Mouse (Mus musculus): ENCODE results near the gene Zmynd10.

Zmynd10 gene

DNA sequence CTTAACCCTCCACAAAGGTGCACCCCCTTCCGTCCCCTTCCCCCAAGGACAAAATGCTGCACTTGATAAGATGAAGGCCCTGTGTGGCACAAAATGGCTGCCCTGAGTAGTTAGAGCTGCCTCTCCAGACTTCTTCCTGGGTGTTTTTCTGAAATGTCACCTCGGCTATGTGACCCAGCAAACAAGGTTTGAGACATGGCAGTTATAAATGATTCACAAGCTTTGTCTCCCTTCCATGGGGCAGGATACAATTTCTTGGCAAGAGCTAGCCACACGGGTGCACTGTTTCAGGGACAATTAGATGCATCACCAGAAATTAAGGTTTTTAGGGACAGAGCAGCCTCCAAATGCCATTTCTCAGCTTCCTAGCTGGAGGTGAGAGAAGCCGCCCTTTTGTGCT is 6.7 kb upstream of the Zmynd10 start:
- DNase-seq (ENCODE audit: low read depth, low spot score), result no peak

DNA sequence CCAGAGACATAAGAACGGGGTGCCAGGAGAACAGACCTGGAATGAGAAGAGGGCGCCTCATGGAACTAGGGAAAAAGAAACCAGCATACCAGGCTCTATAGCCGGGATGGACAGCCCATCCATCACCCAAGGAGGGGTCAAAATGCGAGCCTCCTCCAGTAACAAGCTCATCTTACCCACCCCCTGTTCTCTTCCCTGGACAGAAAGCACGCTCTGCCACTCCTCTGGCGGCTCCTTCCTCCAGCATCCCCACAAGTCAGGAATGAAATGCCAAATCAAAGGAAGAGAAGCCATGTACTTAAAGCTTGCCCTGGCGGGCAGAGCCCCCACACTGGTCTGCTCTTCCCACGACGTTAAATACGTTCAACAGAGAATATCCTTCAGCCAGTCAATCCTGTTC is 6.1 kb upstream of the Zmynd10 start:
- DNase-seq (ENCODE audit: low read depth, low spot score), result no peak

DNA sequence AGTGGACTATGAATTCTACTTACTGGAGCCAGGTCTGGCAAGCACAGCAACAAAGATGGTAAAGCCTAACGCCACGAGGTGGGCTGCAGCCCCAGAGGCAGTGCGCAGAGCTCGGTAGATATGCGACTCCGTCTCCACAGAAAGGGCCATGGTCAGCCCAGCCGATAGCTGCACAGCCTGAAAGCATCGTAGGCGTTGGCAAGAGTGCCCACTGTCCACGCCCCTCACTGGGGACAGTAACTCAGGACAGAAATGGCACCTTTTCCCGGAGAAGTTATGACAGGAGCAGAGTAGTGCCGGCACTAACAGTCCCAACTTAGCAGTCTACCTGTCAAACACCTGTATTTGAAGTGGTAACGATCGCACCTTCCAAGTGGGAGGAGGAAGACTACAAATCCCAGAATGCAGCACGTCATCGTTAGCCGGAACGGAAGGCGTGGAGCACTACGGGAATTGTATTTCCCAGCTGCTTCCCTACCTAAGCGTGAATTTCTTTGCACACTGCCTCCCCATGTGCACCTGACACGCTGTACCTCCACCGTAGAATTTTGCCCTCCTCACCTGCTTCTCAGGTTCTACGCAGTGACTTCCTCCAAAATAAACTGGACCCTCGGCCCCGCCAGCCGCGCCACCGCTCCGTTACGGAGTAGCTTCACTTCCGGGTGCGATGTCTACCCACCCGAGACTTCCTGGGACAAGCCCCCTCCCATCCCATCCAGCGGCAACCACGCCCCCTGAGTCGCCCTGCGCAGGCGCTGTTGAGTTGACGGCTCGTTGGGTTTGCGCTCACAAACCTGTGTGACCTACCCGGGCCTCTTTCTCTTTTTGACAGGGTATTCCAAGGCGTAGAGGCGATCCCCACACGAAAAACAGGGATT is 5.4 kb upstream of the Zmynd10 start, which contains the start of the genes Cyb561d2 and Nprl2:
Cyb561d2 (minus strand) TSS at position 720 of the 878 bp plus-strand sequence.
Nprl2 (plus strand) TSS at position 753 of the 878 bp plus-strand sequence.
- peak; percentile 98 for DNase-seq (ENCODE audit: low read depth, low spot score)

DNA sequence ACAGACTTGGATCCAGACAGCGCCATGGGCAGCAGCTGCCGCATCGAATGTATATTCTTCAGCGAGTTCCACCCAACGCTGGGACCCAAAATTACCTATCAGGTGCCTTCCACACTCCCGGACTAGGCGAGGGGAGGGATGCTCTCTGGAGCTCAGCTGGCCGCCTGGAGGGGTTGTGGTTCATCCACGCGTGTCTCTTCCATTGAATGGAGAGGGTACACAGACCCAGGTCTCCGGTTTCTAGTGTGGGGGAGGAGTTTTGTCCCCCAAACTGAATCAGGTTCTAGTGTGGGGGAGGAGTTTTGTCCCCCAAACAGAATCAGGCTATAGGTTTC is 4.8 kb upstream of the Zmynd10 start:
- DNase-seq (ENCODE audit: low read depth, low spot score), result no peak

DNA sequence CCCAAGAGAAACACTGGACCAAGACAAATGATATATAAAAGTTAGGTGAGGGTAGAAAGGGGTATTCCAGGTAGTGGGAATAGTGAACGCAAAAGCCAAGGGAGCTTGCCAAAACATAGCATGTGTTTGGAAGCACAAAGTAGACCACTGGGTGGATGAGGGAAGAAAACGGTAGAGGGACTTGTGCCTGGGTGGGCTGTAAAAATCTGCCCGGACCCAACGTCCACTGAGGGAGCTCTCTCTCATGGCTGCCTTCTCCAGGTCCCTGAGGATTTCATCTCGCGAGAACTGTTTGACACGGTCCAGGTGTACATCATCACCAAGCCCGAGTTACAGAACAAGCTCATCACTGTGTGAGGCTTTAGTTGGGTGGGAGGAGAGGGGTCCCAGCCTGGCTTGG is 4.4 kb upstream of the Zmynd10 start:
- peak; percentile 54 for DNase-seq (ENCODE audit: low read depth, low spot score)

DNA sequence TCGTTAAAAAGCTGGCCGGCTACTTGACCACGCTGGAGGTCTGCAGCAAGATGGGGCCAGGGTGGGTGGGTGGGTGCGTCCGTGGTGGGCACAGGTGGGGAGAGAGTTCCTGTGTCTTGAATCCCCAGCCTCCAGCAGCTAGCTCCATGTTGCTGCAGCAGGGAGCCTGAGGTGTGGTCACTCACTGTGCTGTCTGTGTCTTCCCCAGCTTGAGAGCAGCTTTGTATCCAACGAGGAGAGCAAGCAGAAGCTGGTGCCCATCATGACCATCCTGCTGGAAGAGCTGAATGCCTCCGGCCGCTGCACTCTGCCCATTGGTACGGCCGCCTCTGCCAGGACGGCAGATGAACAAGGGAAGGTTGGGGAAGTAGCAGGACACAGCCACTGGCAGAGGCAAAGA is 3.8 kb upstream of the Zmynd10 start:
- no peak for DNase-seq (ENCODE audit: low read depth, low spot score)

DNA sequence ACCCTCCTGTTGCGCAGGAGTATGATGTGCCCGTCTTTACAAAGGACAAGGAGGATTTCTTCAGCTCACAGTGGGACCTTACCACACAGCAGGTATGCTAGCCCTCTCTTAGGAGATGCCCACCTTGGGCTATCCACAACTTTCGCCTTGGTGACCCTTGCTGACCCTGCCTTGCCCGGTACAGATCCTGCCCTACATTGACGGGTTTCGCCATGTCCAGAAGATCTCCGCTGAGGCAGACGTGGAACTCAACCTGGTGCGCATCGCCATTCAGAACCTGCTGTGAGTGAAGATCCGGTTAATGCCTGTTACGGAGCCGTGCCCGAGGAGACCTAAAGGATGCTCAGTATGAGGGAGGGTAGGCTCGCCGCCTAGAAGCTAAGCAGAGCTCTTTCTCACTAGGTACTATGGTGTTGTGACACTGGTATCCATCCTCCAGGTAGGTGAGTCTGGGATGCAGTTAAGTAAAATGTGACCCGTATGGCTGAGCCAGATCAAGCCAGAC is 2.9 kb upstream of the Zmynd10 start:
- no peak for DNase-seq (ENCODE audit: low read depth, low spot score)

DNA sequence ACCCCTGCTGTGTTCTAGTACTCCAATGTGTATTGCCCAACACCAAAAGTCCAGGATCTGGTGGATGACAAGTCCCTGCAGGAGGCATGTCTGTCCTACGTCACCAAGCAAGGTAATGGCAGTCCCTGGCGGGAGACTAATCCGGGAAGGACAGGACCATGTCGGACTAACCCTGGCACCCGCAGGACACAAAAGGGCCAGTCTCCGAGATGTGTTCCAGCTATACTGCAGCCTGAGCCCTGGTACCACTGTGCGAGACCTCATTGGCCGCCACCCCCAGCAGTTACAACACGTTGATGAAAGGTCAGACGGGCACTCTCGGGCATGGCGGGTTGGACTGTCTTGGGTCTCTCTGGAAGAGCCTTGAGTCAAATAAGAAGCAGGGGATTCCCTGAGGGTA is 2.4 kb upstream of the Zmynd10 start:
- no peak for DNase-seq (ENCODE audit: low read depth, low spot score)

DNA sequence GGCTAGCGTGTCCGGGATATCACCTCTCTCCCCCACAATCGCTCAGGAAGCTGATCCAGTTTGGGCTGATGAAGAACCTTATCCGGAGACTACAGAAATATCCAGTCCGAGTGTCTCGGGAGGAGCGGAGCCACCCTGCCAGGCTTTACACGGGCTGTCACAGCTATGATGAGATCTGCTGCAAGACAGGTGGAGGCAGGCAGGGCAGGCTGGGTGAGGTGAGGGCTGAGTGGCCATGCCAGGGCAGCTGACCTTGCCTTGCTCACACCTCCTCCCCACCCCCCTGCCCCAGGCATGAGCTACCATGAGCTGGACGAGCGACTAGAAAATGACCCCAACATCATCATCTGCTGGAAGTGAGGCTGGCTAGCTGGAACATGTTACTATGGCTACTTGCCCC is 1.9 kb upstream of the Zmynd10 start:
- no peak for DNase-seq (ENCODE audit: low read depth, low spot score)

DNA sequence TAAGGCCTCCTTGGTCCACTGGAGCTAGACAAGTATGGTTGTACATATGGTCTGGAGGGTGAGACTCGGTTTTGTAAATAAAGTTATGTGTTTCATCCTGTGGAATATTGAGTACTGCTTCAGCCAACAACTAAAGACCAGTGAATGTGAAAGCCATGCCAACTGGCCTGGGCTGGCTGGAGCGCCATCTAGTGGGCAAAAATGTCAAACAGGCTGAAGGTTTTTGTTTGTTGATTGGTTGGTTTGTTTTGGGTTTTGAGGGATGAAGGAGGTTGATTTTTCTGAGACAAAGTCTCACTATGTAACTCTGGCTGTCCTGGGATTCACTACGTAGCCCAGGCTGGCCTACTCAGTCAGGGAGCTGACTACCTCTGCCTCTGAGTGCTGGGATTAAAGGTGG is 1.5 kb upstream of the Zmynd10 start:
- peak; percentile 83 for DNase-seq (ENCODE audit: low read depth, low spot score)

DNA sequence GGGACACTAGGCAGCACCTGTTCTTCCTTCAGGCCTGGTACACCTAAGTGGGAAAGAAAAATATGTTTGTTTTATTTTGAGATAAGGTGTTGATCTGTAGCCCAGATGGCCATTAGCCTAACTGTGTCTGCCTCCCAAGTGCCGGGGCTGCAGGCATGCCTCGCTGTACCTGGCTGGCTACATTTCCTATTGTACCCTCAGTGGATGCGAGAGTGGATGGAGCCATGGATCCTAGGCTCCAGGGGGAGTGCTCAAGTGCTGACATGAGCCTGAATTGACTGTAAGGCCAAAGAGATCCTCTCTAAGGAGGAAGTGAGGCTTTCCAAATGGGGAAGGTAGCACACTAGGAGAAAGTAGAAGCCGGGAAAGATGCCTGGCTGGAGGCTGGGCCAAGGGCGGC is 859 bp downstream of the Zmynd10 start:
- no peak for DNase-seq (ENCODE audit: low read depth, low spot score)

DNA sequence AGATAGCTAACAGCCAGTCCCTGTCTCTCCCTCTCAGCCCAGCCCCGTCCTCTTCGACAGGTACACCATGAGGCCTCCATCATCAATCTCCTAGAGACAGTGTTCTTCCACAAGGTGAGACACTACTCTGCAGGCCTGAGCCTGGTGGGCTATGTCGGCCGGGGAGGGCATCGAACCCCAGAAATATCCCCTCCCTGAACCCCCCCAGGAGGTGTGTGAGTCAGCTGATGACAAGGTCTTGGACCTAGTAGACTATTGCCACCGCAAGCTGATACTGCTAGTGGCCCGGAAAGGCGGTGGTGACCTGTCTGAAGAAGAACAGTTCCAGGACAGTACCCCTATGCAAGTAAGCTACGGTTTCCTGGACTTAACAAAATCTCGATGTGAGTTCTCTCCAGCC is 1.7 kb downstream of the Zmynd10 start:
- no peak for DNase-seq (ENCODE audit: low read depth, low spot score)

DNA sequence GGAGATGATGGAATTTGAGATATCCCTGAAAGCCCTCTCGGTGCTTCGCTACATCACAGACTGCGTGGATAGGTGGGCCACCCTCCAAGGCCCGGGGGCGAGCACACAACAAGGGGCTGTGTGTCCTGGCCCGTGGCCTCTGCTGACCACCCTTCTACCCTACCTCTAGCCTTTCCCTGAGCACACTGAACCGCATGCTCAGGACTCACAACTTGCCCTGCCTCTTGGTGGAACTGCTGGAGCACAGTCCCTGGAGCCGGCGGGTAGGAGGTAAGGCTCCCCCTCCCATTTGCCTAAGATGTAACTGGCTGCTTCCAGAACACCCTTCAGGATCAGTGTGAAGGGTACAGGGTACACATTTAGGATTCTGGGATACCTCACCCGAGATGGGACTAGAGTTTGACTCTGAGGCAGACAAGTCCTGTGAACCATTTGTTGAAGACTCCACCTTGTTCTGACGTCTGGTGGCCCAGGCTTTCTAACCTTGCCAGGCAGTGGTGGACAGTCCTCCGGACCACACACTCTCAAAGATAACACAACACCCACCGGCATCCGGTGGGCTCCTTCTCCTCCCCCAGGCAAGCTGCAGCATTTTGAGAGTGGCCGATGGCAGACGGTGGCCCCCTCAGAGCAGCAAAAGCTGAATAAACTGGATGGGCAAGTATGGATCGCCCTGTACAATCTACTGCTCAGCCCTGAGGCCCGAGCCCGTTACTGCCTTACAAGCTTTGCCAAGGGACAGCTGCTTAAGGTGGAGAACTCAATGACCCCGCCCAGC is 2.4 kb downstream of the Zmynd10 start:
- DNase-seq (ENCODE audit: low read depth, low spot score), result no peak

DNA sequence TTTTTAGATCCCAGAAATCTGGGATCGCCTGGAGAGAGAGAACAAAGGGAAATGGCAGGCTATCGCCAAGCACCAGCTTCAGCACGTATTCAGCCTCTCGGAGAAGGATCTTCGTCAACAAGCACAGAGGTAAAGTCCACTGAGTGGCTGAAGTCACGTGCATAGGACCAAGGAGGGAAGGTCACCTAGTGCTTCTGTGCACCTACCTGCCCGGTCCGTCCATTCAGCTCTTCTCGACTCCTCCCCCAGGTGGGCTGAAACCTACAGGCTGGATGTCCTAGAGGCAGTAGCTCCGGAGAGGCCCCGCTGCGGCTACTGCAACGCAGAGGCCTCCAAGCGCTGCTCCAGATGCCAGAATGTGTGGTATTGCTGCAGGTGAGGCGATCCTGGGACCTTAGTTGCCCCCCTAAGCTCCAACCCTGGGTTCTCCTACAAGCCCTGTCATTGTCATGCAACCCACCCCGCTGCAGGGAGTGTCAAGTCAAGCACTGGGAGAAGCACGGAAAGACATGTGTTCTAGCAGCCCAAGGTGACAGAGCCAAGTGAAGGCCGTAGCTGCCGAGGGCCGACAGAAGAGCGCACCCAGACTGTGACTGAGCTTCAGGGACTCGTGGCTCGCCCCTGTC is 3.5 kb downstream of the Zmynd10 start:
- DNase-seq (ENCODE audit: low read depth, low spot score), result peak; percentile 60

DNA sequence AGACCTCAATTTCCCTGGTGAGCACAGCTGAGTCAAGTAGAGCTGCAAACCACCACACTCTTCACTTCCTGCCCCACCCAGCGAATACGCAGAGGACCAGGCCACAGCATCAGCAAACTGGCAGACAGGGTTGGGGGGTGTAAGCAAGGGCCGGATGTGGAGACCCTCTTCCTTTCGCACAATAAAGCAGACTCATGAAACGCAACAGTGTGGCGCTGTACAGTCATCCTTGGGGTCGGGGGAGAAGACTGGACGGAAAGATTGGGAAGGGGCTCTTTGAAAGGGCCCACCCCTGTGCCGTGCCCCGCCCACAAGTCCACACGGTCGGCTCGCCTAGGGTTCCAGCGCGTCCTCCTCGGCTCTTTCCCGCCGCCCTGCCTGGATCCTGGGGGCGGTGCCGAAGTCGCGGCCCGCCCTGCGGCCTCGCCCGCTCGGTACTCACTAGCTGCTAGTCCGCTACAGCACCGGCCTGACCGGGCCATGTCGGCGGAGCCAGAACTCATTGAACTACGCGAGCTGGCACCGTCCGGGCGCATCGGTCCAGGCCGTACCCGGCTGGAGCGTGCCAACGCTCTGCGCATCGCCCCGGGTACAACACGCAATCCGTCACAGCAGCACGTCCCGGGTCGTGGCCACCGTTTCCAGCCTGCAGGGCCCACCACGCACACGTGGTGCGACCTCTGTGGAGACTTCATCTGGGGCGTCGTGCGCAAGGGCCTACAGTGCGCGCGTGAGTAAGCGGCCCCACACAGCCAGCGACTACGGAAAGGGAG is 4.2 kb downstream of the Zmynd10 start, which contains the start of gene Rassf1:
Rassf1 (plus strand) TSS at position 439 of the 773 bp plus-strand sequence.
- peak; percentile 63 for DNase-seq (ENCODE audit: low read depth, low spot score)

DNA sequence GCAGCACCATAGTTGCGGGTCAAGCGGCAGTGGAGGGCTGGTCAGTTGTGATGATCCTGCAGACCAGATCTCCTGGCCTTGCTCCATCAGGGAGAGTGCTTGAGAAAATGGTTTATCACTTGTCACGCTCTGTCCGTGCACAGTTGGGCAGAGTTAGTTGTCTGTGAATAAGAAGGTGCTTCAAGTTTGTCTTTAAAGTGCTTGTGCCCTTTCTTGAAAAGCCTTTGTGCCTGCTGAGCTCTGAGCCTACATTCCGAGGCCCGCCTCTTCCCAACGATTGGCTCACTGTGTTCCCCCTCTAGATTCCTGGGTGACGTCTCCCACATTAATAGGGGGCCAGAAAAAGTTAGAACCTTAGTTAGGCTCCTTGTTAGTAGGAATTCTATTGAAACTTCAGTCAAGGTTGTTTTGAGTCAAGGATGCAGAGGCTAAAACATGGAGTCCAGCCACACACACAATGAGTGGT is 4.8 kb downstream of the Zmynd10 start:
- no peak for DNase-seq (ENCODE audit: low read depth, low spot score)

DNA sequence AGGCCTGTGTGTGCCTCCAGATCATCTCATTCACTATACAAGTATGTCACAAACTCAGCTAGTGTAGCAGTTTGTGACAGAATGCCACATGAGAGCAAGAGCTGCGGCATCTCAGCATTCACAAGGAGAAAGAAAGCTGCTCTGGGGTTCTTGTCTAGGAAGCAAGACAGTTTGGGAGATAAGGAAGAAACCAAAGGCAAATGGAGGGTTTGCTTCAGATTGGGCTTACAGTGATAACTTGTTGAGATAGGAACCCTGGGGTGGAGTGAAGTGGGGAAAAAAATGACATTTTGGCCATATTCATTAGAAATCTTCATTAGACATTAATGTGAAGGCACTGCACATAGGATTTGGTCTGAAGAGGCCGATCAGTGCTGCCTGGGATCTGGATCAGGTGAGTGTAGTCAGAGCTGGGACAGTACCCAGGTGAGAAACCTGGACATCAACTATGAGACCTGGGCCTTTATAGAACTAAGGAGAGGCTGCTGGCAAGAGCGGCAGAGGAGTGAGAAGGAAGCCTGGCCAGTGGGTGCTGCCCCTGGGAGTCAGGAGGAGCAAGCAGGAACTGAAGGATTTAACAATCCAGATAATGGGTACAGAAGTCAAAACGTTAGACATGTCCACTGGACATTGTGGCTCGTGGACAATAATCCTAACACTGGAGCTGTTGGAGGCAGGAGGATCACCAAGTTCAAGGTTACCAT is 5.7 kb downstream of the Zmynd10 start:
- no peak for DNase-seq (ENCODE audit: low read depth, low spot score)

DNA sequence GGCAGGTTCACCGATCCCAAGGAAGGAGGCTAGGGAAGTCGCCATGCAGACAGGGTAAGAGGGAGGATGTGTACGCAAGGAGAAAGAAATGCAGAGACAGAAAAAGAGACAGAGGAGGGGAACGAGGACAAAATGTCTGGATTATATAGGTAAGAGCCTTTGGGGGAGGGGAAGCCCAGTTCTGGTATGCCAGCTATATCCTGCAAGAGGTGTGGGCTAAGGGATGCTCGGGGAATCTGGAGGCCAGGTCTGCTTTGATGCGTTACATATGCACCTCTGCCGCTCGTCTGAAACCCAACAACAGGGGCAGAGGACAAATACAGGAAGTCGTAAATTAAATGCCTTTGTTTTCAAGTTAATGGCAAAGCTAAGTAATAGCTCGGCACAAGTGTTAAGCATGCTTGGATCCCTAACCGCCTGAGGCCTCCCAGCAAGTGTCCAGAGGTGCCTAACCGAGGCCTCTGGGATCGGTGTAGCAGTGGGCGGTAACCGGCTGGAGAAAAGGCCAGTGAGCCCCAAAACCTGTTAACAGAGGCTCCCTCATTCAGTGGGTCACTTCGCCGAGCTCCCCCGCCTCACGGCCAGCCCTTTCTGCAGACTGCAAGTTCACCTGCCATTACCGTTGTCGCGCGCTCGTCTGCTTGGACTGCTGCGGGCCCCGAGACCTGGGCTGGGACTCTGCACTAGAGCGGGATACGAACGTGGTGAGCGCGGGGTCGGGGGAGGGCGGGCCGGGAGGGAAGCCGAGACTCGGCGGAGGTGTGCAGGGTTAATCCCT is 6.6 kb downstream of the Zmynd10 start:
- DNase-seq (ENCODE audit: low read depth, low spot score), result no peak

DNA sequence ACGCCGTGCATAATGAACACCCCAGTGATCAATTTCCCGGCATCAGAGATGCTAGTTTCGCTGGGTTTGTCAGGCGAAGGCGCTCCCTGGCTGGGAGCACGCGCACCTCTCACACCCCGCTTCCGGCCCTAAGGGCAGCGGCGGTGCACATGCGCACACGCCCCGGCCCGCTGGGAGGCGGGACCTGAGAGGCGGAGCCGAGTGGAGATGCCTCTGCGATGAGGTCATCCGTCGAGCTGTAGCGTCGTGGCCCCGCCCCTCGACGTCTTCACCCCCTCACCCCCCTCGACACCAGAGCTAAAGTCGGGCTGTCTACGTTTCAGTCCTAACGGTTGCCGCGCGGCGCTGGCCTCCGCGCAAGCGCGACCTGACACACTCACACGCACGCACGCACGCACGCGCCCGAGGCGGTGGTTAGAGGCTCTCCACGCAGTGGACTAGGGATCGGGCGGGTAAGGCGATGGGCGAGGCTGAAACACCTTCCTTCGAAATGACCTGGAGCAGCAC is 7.3 kb downstream of the Zmynd10 start:
- DNase-seq (ENCODE audit: low read depth, low spot score), result peak; percentile 99

DNA sequence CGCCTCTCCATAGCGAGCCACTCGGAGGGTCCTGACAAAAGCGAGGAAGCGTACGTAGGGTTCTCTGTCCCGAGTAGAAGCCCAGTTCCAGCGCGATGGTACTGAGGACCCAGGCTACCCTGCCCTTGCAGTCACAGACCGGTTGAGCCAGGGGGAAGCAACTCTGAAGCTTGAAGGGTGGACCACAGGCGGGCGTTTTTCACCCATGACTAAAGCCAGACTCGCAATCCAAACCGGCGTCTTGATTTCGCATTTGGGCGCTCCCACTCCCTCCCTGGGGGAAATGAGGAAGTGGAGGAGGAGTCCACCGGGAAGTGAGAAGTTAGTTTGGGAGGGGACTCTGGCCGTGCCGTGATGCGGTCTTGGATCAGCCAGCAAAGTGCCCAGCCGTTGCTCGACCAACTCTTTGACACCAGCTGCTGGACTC is 7.9 kb downstream of the Zmynd10 start:
- DNase-seq (ENCODE audit: low read depth, low spot score), result peak; percentile 82
